Mouse (Mus musculus): ENCODE measurements around the gene Ecpas. TPM values are rescaled to one million over a fixed set of nuclear protein-coding genes. Genes with fewer than 3 reads are reported as not detected.

The Ecpas gene
- polyA plus RNA-seq, 2 experiments = 25.7 to 41.9 TPM

DNA sequence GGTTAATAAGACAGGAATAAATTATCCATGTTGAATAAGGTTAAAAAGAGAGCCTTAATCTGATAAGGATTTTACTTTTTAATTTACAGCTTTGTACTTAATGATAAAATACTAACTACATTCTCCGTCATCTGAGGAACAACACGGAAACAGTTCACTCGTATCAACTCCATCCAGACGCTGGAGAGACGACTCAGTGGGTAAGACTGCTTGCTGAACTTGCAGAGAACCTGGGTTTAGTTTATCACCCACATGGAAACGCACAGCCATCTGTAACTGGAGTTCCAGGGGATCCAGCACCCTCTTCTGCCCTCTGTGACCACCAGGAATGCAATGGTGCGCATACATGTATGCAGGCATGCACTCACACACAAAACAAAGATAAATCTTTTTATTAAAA lies 18.1 kb downstream of the Ecpas start:
- H3K9ac ChIP-seq (ENCODE audit: low read depth, low read length, severe bottlenecking) = no peak overlapping the region
- WGBS = 78% methylated on average over 7 of the region's 7 CpGs
- peaks cover 5% of the 10 kb centered on the region; the same call in 1 of the 2 replicates for H3K4me1 ChIP-seq (ENCODE audit: control insufficient read depth, insufficient read depth, low read length)
- ATAC-seq (ENCODE audit: low FRiP score, low read depth) = no peak
- DNase-seq (ENCODE audit: low spot score) = no peak
- H3K27ac ChIP-seq (replicated peaks; ENCODE audit: low read depth, low read length) = no peak overlapping the region
- TF ChIP-seq POLR2A (IDR thresholded peaks at IDR 0.05; ENCODE audit: borderline replicate concordance, extremely low read depth, insufficient read depth, insufficient read length) = no peak
- no peak overlapping the region for H3K4me3 ChIP-seq (replicated peaks; ENCODE audit: low read length)
- H3K27me3 ChIP-seq (ENCODE audit: control insufficient read depth, insufficient read depth, low read length) = no peaks in the 10 kb centered on the region
- no peak overlapping the region for H3K4me2 ChIP-seq (replicated peaks; ENCODE audit: low read depth, low read length, severe bottlenecking)
- H3K36me3 ChIP-seq (ENCODE audit: control insufficient read depth, insufficient read depth, low read length) = no peaks in the 10 kb centered on the region
- no peaks in the 10 kb centered on the region for H3K9me3 ChIP-seq (ENCODE audit: control insufficient read depth, low read length)

- no peaks in the 10 kb centered on the region for H3K36me3 ChIP-seq (ENCODE audit: control insufficient read depth, insufficient read depth, low read length)
- H3K4me1 ChIP-seq (ENCODE audit: control insufficient read depth, insufficient read depth, low read length) = peaks cover 13% of the 10 kb centered on the region; the same call in 1 of the 2 replicates
- DNase-seq (ENCODE audit: low spot score) = no peak
- no peaks in the 10 kb centered on the region for H3K27me3 ChIP-seq (ENCODE audit: control insufficient read depth, insufficient read depth, low read length)
- no peak for ATAC-seq (ENCODE audit: low FRiP score, low read depth)
- no peaks in the 10 kb centered on the region for H3K9me3 ChIP-seq (ENCODE audit: control insufficient read depth, low read length)
- TF ChIP-seq POLR2A (IDR thresholded peaks at IDR 0.05; ENCODE audit: borderline replicate concordance, extremely low read depth, insufficient read depth, insufficient read length) = no peak
- H3K27ac ChIP-seq (replicated peaks; ENCODE audit: low read depth, low read length) = no peak overlapping the region
- H3K4me2 ChIP-seq (replicated peaks; ENCODE audit: low read depth, low read length, severe bottlenecking) = no peak overlapping the region
- no peak overlapping the region for H3K4me3 ChIP-seq (replicated peaks; ENCODE audit: low read length)
- no peak overlapping the region for H3K9ac ChIP-seq (ENCODE audit: low read depth, low read length, severe bottlenecking)
- WGBS = 89% methylated on average over 4 of the region's 4 CpGs
These were observed 22.3 kb downstream of the Ecpas start for GRCm38 (mm10) chr4:58890035-58890782.

- ATAC-seq (ENCODE audit: low FRiP score, low read depth) (no peak), DNase-seq (ENCODE audit: low spot score) (no peak)
- Histone ChIP-seq H3K36me3 (ENCODE audit: control insufficient read depth, insufficient read depth, low read length) (no peaks in the 10 kb centered on the region), H3K4me3 (replicated peaks; ENCODE audit: low read length) (no peak overlapping the region), H3K9ac (ENCODE audit: low read depth, low read length, severe bottlenecking) (no peak overlapping the region), H3K27me3 (ENCODE audit: control insufficient read depth, insufficient read depth, low read length) (no peaks in the 10 kb centered on the region), H3K27ac (replicated peaks; ENCODE audit: low read depth, low read length) (no peak overlapping the region), H3K9me3 (ENCODE audit: control insufficient read depth, low read length) (no peaks in the 10 kb centered on the region), H3K4me2 (replicated peaks; ENCODE audit: low read depth, low read length, severe bottlenecking) (no peak overlapping the region), H3K4me1 (ENCODE audit: control insufficient read depth, insufficient read depth, low read length) (peaks cover 10% of the 10 kb centered on the region; the same call in 1 of the 2 replicates)
- TF ChIP-seq POLR2A (IDR thresholded peaks at IDR 0.05; ENCODE audit: borderline replicate concordance, extremely low read depth, insufficient read depth, insufficient read length) = no peak
- WGBS = 91% methylated on average over 1 of the region's 1 CpGs
These were observed 24.0 kb downstream of the Ecpas start for GRCm38 (mm10) chr4:58888568-58888967.

DNA sequence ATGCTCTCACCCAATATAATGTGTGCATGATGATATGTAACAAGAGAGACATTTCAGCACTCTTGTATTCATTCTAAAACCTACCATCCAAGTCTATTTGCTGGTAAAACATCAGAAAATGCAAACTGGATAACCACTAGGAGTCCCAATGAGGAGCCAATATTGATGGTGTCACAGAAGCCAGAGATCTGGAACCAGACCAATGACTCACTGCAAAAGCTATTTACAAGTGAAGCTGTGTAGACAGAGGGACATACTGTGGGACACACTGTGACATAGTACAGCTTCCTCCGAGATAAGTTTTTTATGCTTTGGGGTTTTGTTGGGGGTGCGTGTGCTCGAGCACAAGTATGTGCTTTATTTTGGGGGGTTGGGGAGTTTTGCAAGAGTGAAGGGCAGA lies 24.9 kb downstream of the Ecpas start:
- Histone ChIP-seq H3K27ac (replicated peaks; ENCODE audit: low read depth, low read length) (no peak overlapping the region), H3K9me3 (ENCODE audit: control insufficient read depth, low read length) (no peaks in the 10 kb centered on the region), H3K36me3 (ENCODE audit: control insufficient read depth, insufficient read depth, low read length) (no peaks in the 10 kb centered on the region), H3K4me1 (ENCODE audit: control insufficient read depth, insufficient read depth, low read length) (0 out of 2 replicates have a peak, but pooled peaks cover 8% of the 10 kb centered on the region), H3K4me2 (replicated peaks; ENCODE audit: low read depth, low read length, severe bottlenecking) (no peak overlapping the region), H3K4me3 (replicated peaks; ENCODE audit: low read length) (no peak overlapping the region), H3K27me3 (ENCODE audit: control insufficient read depth, insufficient read depth, low read length) (no peaks in the 10 kb centered on the region), H3K9ac (ENCODE audit: low read depth, low read length, severe bottlenecking) (no peak overlapping the region)
- WGBS = 76% methylated on average over 3 of the region's 3 CpGs
- no peak for ATAC-seq (ENCODE audit: low FRiP score, low read depth)
- no peak for DNase-seq (ENCODE audit: low spot score)
- no peak for TF ChIP-seq POLR2A (IDR thresholded peaks at IDR 0.05; ENCODE audit: borderline replicate concordance, extremely low read depth, insufficient read depth, insufficient read length)

GRCm38 (mm10) chr4:58886778-58887177 lies 25.8 kb downstream of the Ecpas start:
- Histone ChIP-seq H3K4me3 (replicated peaks; ENCODE audit: low read length) (no peak overlapping the region), H3K9ac (ENCODE audit: low read depth, low read length, severe bottlenecking) (no peak overlapping the region), H3K4me1 (ENCODE audit: control insufficient read depth, insufficient read depth, low read length) (0 out of 2 replicates have a peak, but pooled peaks cover 8% of the 10 kb centered on the region), H3K27me3 (ENCODE audit: control insufficient read depth, insufficient read depth, low read length) (no peaks in the 10 kb centered on the region), H3K4me2 (replicated peaks; ENCODE audit: low read depth, low read length, severe bottlenecking) (no peak overlapping the region), H3K27ac (replicated peaks; ENCODE audit: low read depth, low read length) (no peak overlapping the region), H3K36me3 (ENCODE audit: control insufficient read depth, insufficient read depth, low read length) (peaks cover 1% of the 10 kb centered on the region; the same call in 1 of the 2 replicates), H3K9me3 (ENCODE audit: control insufficient read depth, low read length) (no peaks in the 10 kb centered on the region)
- TF ChIP-seq POLR2A (IDR thresholded peaks at IDR 0.05; ENCODE audit: borderline replicate concordance, extremely low read depth, insufficient read depth, insufficient read length) = no peak
- WGBS = 83% methylated on average over 3 of the region's 3 CpGs
- no peak for DNase-seq (ENCODE audit: low spot score)
- ATAC-seq (ENCODE audit: low FRiP score, low read depth) = no peak

Measured in limb, embryonic 14.5 days (tissue).